Mouse (Mus musculus) midbrain, embryonic 13.5 days (tissue): ENCODE measurements at regions not wholly inside any gene's neighbourhood (a gene's known extent, or its start where the extent isn't known, plus 50 kb on each side); places are given as distances from the start of the nearest gene placed in this dataset.

Source experiments
- ATAC-seq: fragments of 200-750 bp; cut with Nextera tagmentation; 2 replicates; pipeline ENCODE4 v1.8.0; 2017; ENCODE audit warnings: mild to moderate bottlenecking, moderate TSS enrichment, moderate library complexity
- H3K27ac ChIP-seq: fragments of 300-500 bp; sonication (generic); 2 replicates; pipeline ENCODE4 v1.5.1; 2015; ENCODE audit warnings: inconsistent platforms, mild to moderate bottlenecking, moderate library complexity
- H3K27me3 ChIP-seq: fragments of 300-500 bp; sonication (generic); 2 replicates; pipeline ENCODE4 v1.6.1; 2015; ENCODE audit warnings: mild to moderate bottlenecking, inconsistent platforms
- H3K36me3 ChIP-seq: fragments of 300-500 bp; sonication (generic); 2 replicates; pipeline ENCODE4 v1.6.1; 2015; ENCODE audit warnings: mild to moderate bottlenecking, inconsistent platforms
- H3K4me1 ChIP-seq: fragments of 300-500 bp; sonication (generic); replicated peaks from 2 replicates; pipeline ENCODE4 v1.6.1; 2015; ENCODE audit warnings: inconsistent platforms
- H3K4me2 ChIP-seq: fragments of 300-500 bp; sonication (generic); replicated peaks from 2 replicates; pipeline ENCODE4 v1.6.1; 2015; ENCODE audit warnings: moderate library complexity, mild to moderate bottlenecking, inconsistent platforms
- H3K4me3 ChIP-seq: fragments of 300-500 bp; sonication (generic); replicated peaks from 2 replicates; pipeline ENCODE4 v1.5.1; 2015; ENCODE audit warnings: mild to moderate bottlenecking, inconsistent platforms
- H3K9ac ChIP-seq: fragments of 300-500 bp; sonication (generic); replicated peaks from 2 replicates; pipeline ENCODE4 v1.6.1; 2015; ENCODE audit warnings: mild to moderate bottlenecking, inconsistent platforms
- H3K9me3 ChIP-seq: fragments of 300-500 bp; sonication (generic); 2 replicates; pipeline ENCODE4 v1.6.1; 2016; ENCODE audit warnings: mild to moderate bottlenecking, inconsistent platforms
- WGBS: fragments of 180-500 bp; shearing (Covaris S2); methylation state at CpG from one replicate; pipeline ENCODE4 v1.1.7; 2015; 5-methylcytosine and 5-hydroxymethylcytosine counted together

DNA sequence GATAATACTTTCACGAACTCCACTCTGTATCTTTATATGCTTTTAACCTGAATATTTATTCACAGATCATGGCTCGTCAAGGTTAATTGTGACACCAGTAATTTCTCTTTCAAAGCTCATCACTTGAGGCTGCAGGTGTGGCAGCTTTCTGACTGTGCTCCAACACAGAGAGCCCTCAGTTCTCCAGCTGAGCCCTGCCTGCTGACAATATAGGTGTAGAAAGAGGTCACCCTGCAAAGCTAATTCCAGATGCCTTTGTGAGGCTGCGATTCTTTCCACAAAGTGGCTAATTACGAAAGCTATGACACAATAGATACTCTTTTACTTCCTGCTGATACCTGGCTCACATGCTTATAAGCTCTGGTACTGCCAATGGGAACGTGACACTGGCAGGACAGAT, 64.0 kb downstream of the Slitrk5 start:
- Histone ChIP-seq H3K27ac (no peak overlapping the region), H3K4me3 (no peak overlapping the region), H3K9ac (no peak overlapping the region), H3K9me3 (no peaks in the 10 kb centered on the region), H3K27me3 (no peaks in the 10 kb centered on the region), H3K4me2 (no peak overlapping the region), H3K4me1 (no peaks in the 10 kb centered on the region), H3K36me3 (no peaks in the 10 kb centered on the region)
- ATAC-seq = peak; percentile 77
- 31% methylated on average over 5 of the region's 5 CpGs for WGBS

- Histone ChIP-seq H3K4me3 (no peak overlapping the region), H3K27ac (no peak overlapping the region), H3K27me3 (no peaks in the 10 kb centered on the region), H3K9me3 (no peaks in the 10 kb centered on the region), H3K9ac (no peak overlapping the region), H3K4me1 (no peaks in the 10 kb centered on the region), H3K36me3 (no peaks in the 10 kb centered on the region), H3K4me2 (no peak overlapping the region)
- no peak for ATAC-seq
- 72% methylated on average over 4 of the region's 4 CpGs for WGBS
Observed at GRCm38 (mm10) chr14:111763616-111764015, 88.7 kb downstream of the Slitrk5 start.

DNA sequence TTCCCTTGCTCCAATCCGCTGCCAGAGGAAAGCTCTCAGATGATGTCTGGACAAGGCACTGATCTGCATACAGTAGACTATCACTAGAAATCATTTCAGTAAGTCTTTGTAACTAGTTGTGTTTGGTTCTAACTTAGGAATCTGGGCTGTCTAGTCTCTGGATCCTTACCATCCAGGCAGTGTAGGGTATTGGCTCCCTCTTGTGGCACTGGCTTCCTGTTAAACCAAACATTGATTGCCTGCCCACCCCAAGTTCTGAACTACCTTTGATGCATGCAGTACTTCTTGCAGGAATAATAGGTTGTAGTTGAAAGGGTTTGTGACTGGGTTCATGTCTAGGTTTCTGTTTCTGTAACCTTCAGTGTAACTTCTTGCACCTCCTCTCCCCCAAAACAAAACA, 103.3 kb downstream of the Slitrk5 start:
- Histone ChIP-seq H3K4me1 (no peaks in the 10 kb centered on the region), H3K9ac (no peak overlapping the region), H3K27me3 (no peaks in the 10 kb centered on the region), H3K27ac (no peak overlapping the region), H3K9me3 (no peaks in the 10 kb centered on the region), H3K36me3 (no peaks in the 10 kb centered on the region), H3K4me2 (no peak overlapping the region), H3K4me3 (no peak overlapping the region)
- ATAC-seq = no peak
- 47% methylated on average over 1 of the region's 1 CpGs for WGBS

GRCm38 (mm10) chr14:111808025-111808424, 133.1 kb downstream of the Slitrk5 start:
- 84% methylated on average over 1 of the region's 1 CpGs for WGBS
- H3K36me3 ChIP-seq = no peaks in the 10 kb centered on the region

GRCm38 (mm10) chr14:111809871-111810270, 135.0 kb downstream of the Slitrk5 start:
- ATAC-seq = no peak
- Histone ChIP-seq H3K4me1 (no peaks in the 10 kb centered on the region), H3K4me3 (no peak overlapping the region), H3K27ac (no peak overlapping the region), H3K36me3 (no peaks in the 10 kb centered on the region), H3K4me2 (no peak overlapping the region), H3K9ac (no peak overlapping the region), H3K9me3 (no peaks in the 10 kb centered on the region), H3K27me3 (no peaks in the 10 kb centered on the region)
- 38% methylated on average over 1 of the region's 1 CpGs for WGBS

More at GRCm38 (mm10) chr14:111808025-111808424, 133.1 kb downstream of the Slitrk5 start:
- no peaks in the 10 kb centered on the region for H3K4me1 ChIP-seq
- no peaks in the 10 kb centered on the region for H3K9me3 ChIP-seq
- H3K27me3 ChIP-seq = no peaks in the 10 kb centered on the region
- no peak overlapping the region for H3K4me2 ChIP-seq
- no peak overlapping the region for H3K9ac ChIP-seq
- no peak for ATAC-seq
- no peak overlapping the region for H3K4me3 ChIP-seq
- H3K27ac ChIP-seq = no peak overlapping the region

DNA sequence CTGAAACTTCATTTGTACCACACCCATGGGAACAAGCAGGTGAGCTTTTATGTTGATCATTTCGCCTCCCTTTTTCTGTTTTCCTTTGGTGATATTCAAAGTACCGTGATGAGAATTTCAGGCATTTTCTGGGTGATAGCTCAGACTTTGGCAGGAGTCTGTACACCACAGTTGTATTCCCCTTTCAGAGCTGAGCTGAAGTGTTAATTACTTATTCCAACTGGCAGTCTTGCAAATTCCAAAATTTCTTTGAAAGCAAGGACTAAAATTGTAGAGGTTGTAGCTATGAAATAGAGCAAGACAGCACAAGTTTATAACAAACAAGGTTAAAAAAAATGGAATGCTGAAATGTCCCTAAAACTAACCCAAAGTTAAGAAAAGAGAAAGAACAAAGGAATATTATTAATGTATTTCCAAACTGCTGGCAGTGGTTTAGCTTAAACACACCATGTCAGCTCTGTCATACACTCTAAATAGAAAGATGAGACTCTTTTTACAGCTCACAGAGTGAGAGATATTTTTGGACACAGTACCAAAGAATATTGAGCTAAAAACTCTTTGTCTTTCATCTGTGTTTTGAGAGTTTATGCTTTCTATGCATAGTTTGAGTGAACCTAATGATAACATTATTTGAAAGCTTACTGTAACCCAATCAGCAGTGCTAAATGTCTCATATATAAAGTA, 147.3 kb downstream of the Slitrk5 start:
- ATAC-seq = no peak

More for the DNA sequence above, 147.3 kb downstream of the Slitrk5 start:
- H3K36me3 ChIP-seq = no peaks in the 10 kb centered on the region
- 88% methylated on average over 2 of the region's 2 CpGs for WGBS
- H3K4me3 ChIP-seq = no peak overlapping the region
- H3K27me3 ChIP-seq = no peaks in the 10 kb centered on the region
- no peak overlapping the region for H3K4me2 ChIP-seq
- no peak overlapping the region for H3K27ac ChIP-seq
- H3K9ac ChIP-seq = no peak overlapping the region
- H3K4me1 ChIP-seq = no peaks in the 10 kb centered on the region
- no peaks in the 10 kb centered on the region for H3K9me3 ChIP-seq
